Mouse (Mus musculus): ENCODE results near the gene Pkmyt1. TPM values are rescaled to one million over a fixed set of nuclear protein-coding genes. Genes with fewer than 3 reads are reported as not detected.
A peak's percentile ranks its signal among the peaks of the same experiment; 100 is the strongest.

Gene Pkmyt1
- total RNA-seq, 2 experiments from 2014 or later, result 4.1 to 4.7 TPM

DNA sequence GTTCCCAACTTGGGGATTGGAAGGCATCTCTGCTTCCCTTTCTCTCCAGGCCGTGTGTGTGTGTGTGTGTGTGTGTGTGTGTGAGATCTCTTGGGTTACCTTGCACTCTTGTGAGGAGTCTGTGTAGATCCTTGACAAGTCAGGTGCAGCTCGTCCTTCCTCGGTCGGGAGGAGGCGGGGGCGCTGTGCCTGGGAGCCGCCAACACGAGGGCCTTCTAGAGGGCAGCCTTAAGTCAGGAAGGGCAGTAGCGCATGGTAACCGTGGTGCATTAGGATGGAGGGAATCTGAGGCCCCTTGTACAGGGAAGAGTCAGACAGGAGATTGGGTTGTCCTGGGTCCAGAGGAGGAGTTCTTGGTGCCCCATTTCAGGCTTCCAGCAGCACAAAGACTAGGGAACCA, 50.1 kb downstream of the Pkmyt1 start:
- no peak for DNase-seq (ENCODE audit: low spot score in 2 of 2)
- intact Hi-C loops (cut with DNase I), result no loop called here

DNA sequence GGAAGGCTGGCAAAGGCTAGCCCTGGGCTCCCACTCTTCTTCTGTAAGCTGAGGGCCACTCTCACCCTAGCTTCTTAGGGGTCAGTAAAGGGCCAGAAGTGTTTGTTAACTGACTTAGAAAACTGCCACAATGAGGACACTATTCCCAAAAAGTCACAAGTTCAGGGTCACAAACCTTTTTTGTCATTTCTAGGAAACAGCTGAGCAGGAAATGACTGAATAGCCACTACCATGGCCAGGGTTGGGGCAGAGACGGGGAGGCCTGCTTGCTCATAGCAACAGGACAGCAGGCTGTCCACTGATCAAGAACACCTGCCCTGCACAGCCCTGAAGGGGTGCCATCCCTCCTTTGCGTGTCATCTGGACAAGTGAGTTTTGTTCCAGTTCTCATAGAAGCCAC, 51.0 kb downstream of the Pkmyt1 start:
- no peak for DNase-seq (ENCODE audit: low spot score in 2 of 2)
- intact Hi-C loops (cut with DNase I), result no loop called here

GRCm38 (mm10) chr17:23778447-23778846, 52.3 kb downstream of the Pkmyt1 start:
- intact Hi-C loops (cut with DNase I), result no loop called here
- no peak for DNase-seq (ENCODE audit: low spot score in 2 of 2)

DNA sequence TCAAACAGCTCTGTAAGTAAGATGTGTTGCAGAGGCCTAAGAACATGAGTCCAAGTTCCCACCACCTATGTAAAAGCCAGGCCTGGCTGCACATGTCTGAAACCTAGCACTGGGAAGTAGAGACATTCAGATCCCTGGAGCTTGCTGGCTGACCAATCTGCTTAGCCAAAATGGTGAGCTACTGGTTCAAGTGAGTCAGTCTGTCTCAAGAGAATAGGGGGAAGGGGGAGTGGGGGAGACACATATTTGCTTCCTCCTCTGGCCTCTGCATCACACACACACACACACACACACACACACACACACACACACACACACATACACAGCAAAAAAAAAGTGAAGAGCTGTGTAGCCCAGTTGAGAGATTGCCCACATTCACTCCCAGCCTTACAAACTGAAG, 57.2 kb downstream of the Pkmyt1 start:
- no peak for DNase-seq (ENCODE audit: low spot score in 2 of 2)
- intact Hi-C loops (cut with DNase I), result no loop called here

- intact Hi-C loops (cut with DNase I), result loop anchor here (1.0 kb wide), 1 partner anchor 15 kb away; the partner anchor contains the start of gene Flywch1
These were observed 59.7 kb downstream of the Pkmyt1 start, which contains the start of gene Flywch2 for GRCm38 (mm10) chr17:23785561-23786471. TSS of gene Flywch2 (minus strand) at chr17:23786081.

More at GRCm38 (mm10) chr17:23785561-23786471, 59.7 kb downstream of the Pkmyt1 start, which contains the start of gene Flywch2:
- peak; percentile 83 to 85 for DNase-seq (ENCODE audit: low spot score in 2 of 2)

Other genes with a start within 250 kb of the Pkmyt1 start
- not detected for gene Vmn2r117, start 246.6 kb upstream of the Pkmyt1 start, total RNA-seq (2021)
- 1 to 10 TPM; 6.0 to 6.8 TPM for gene Zfp213, start 162.1 kb upstream of the Pkmyt1 start, total RNA-seq (2021)
- 10 to 100 TPM; 26.0 to 26.4 TPM for gene Zfp13, start 126.8 kb upstream of the Pkmyt1 start, total RNA-seq (2021)
- not detected for gene Zscan10, start 125.5 kb upstream of the Pkmyt1 start, total RNA-seq (2021)
- under 1 TPM; 0.12 to 0.16 TPM for gene Mmp25, start 81.1 kb upstream of the Pkmyt1 start, total RNA-seq (2021)
- gene Bicdl2, start 65.8 kb upstream of the Pkmyt1 start, total RNA-seq (2021), result not detected
- 100 to 1,000 TPM; 126 to 137 TPM for gene Hcfc1r1, start 52.7 kb upstream of the Pkmyt1 start, total RNA-seq (2021)
- 1 to 10 TPM; 5.3 to 7.0 TPM for gene Thoc6, start 52.5 kb upstream of the Pkmyt1 start, total RNA-seq (2021)
- 1 to 10 TPM; 8.8 to 9.9 TPM for gene Tnfrsf12a, start 48.9 kb upstream of the Pkmyt1 start, total RNA-seq (2021)
- not detected for gene Cldn6, start 47.1 kb upstream of the Pkmyt1 start, total RNA-seq (2021)
- under 1 TPM in 1 of 2 experiments, not detected in 1; 0.30 TPM for gene Cldn9, start 42.3 kb upstream of the Pkmyt1 start, total RNA-seq (2021)
- gene 1520401A03Rik, start 3.6 kb upstream of the Pkmyt1 start, total RNA-seq (2021), result under 1 TPM in 1 of 2 experiments, not detected in 1; 0.10 TPM
- gene Paqr4, start 14.5 kb downstream of the Pkmyt1 start, total RNA-seq (2021), result 10 to 100 TPM; 58.7 to 62.9 TPM
- gene Kremen2, start 19.5 kb downstream of the Pkmyt1 start, total RNA-seq (2021), result under 1 TPM; 0.48 to 0.81 TPM
- 100 to 1,000 TPM; 354 to 411 TPM for gene Flywch1, start 45.3 kb downstream of the Pkmyt1 start, total RNA-seq (2021)
- 10 to 100 TPM; 11.4 to 16.2 TPM for gene Flywch2, start 59.7 kb downstream of the Pkmyt1 start, total RNA-seq (2021)
- 100 to 1,000 TPM; 420 to 743 TPM for gene Srrm2, start 64.2 kb downstream of the Pkmyt1 start, total RNA-seq (2021)
- 100 to 1,000 TPM; 330 to 406 TPM for gene Elob, start 102.8 kb downstream of the Pkmyt1 start, total RNA-seq (2021)
- gene Prss33, start 109.7 kb downstream of the Pkmyt1 start, total RNA-seq (2021), result not detected
- not detected for gene Prss32, start 117.5 kb downstream of the Pkmyt1 start, total RNA-seq (2021)
- 1 to 10 TPM; 1.5 to 1.6 TPM for gene Prss41, start 117.8 kb downstream of the Pkmyt1 start, total RNA-seq (2021)
- gene Prss21, start 141.7 kb downstream of the Pkmyt1 start, total RNA-seq (2021), result not detected
- gene Dcpp1, start 154.5 kb downstream of the Pkmyt1 start, total RNA-seq (2021), result not detected
- gene Dcpp2, start 154.5 kb downstream of the Pkmyt1 start, total RNA-seq (2021), result not detected
- gene Dcpp3, start 191.1 kb downstream of the Pkmyt1 start, total RNA-seq (2021), result not detected
- not detected for gene Sbp, start 215.3 kb downstream of the Pkmyt1 start, total RNA-seq (2021)
- not detected for gene Sbpl, start 228.9 kb downstream of the Pkmyt1 start, total RNA-seq (2021)